Mouse (Mus musculus): ENCODE measurements at regions not wholly inside any gene's neighbourhood (a gene's known extent, or its start where the extent isn't known, plus 50 kb on each side); places are given as distances from the start of the nearest gene placed in this dataset.

DNA sequence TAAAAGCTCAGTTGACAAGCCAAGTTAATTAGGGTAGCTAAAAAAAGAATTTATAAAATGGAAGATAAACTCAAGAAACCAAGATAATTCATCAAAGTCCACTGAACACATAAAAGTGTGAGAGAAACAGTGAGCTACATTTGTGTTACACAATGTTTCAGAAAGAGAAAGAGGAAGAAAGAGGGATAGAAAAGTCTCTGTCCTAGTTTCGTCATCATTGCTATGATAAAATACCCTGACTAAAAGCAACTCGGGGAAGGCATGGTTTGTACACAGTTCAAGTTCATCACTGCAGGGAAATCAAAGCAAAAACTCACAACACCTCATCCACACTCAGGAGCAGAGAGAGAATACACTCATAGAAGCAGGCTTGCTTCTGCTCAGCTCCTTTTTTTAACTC lies 548.9 kb downstream of the Utrn start:
- TF ChIP-seq CTCF (IDR thresholded peaks at IDR 0.05; ENCODE audit: low read depth) (no peak), EP300 (IDR thresholded peaks at IDR 0.05; ENCODE audit: low read depth) (no peak)
